Mouse (Mus musculus): ENCODE measurements around the gene Timd2.
"Not testable (repeated sequence)": the region's sequence is repeated elsewhere in the genome, so short reads cannot be mapped to it uniquely, and the experiment has no call there.

Timd2 gene

GRCm38 (mm10) chr11:46663215-46663614 lies 43.6 kb downstream of the Timd2 start:
- DNase-seq = no peak

GRCm38 (mm10) chr11:46652476-46652875 lies 54.4 kb downstream of the Timd2 start:
- DNase-seq = no peak

GRCm38 (mm10) chr11:46649655-46650054 lies 57.2 kb downstream of the Timd2 start:
- DNase-seq = not testable (repeated sequence)

- no peak for DNase-seq
Observed at GRCm38 (mm10) chr11:46644824-46645223, 62.0 kb downstream of the Timd2 start.

- no peak for DNase-seq
Observed at GRCm38 (mm10) chr11:46636568-46636967, 70.3 kb downstream of the Timd2 start.

- DNase-seq = not testable (repeated sequence)
Observed at GRCm38 (mm10) chr11:46635516-46635915, 71.3 kb downstream of the Timd2 start.

- DNase-seq = no peak
Observed at GRCm38 (mm10) chr11:46631635-46632034, 75.2 kb downstream of the Timd2 start.

GRCm38 (mm10) chr11:46629211-46629795 lies 77.6 kb downstream of the Timd2 start, which contains the start of gene Dppa1:
Dppa1 (minus strand) TSS chr11:46629261.
- DNase-seq = no peak

GRCm38 (mm10) chr11:46620414-46621168 lies 86.3 kb downstream of the Timd2 start:
- no peak for DNase-seq

- DNase-seq = no peak
Observed at GRCm38 (mm10) chr11:46619929-46620328, 86.9 kb downstream of the Timd2 start.

Measured in cerebellum, postnatal 36 days (tissue).